Mouse (Mus musculus) granulocyte monocyte progenitor cell, adult 5-6 weeks (primary cell): Measurements from ENCODE around the gene Racgap1. TPM values are rescaled to one million over a fixed set of nuclear protein-coding genes. Genes with fewer than 3 reads are reported as not detected.

Experiments used
- ATAC-seq: replicated peaks from 2 replicates; pipeline ENCODE4 v1.8.0; 2016; ENCODE audit warnings: mild to moderate bottlenecking, moderate TSS enrichment, inconsistent platforms; ENCODE audit not compliant: poor library complexity, severe bottlenecking
- total RNA-seq, 2 experiments: library from RNA; stranded (forward) in 1 of 2; stranded (reverse) in 1 of 2; fragments of 200-712, 200-1000 nt in 1 of 2; fragments of >200 nt in 1 of 2; fragmentation: Nextera tagmentation in 1 of 2; gene quantifications; 2 replicates each; pipeline ENCODE4 v1.2.3; 2014 to 2017

Gene Racgap1
- total RNA-seq, 2 experiments from 2014 or later, result 75.5 to 80.0 TPM

- ATAC-seq, result 0 out of 2 replicates have a peak, but pooled peaks have one; percentile 30
These were observed 19.8 kb downstream of the Racgap1 start for GRCm38 (mm10) chr15:99631618-99632017.

DNA sequence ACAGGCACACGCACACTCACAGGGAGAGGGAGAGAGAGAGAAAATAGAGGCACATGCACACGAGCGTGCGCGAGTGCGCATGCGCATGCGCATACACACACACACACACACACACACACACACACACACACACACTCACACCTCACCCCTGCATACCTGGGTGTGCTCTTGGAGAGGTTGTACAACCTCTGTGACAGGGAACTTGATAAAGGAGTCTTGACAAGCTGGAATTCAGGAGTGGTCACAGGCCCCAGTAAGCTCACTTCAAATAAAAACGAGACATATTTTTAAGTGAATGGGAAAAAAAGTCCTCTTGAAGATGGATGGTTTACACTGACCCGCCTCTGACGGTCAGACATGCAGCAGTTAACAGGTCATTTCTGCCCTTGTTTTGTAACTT, 29.4 kb downstream of the Racgap1 start:
- ATAC-seq, result no peak

GRCm38 (mm10) chr15:99619821-99620220, 31.6 kb downstream of the Racgap1 start:
- ATAC-seq, result no peak

- peak; percentile 95 for ATAC-seq
These were observed 32.9 kb downstream of the Racgap1 start for GRCm38 (mm10) chr15:99618595-99618994.

GRCm38 (mm10) chr15:99615246-99615645, 36.2 kb downstream of the Racgap1 start:
- no peak for ATAC-seq

- no peak for ATAC-seq
These were observed 36.7 kb downstream of the Racgap1 start for GRCm38 (mm10) chr15:99614753-99615152.

- ATAC-seq, result no peak
These were observed 37.2 kb downstream of the Racgap1 start for GRCm38 (mm10) chr15:99614273-99614672.

DNA sequence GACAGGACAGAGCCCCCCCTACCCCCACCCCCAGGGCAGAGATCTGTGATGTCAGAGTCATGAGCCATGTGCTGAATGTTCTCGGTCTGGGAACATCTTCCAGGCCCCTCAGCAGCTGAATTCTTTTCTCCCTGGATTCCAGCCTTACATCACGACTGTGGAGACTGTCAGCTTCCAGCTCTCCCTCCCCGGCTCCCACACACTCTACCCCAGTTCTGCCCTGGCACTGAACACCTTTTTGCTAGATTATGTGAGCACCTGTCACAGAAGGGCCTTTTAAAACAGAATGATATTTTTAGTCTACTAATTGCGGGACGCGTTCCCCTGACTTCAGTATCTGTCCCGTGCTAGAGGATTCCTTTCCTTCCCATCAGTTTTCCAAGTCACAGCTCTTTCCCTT, 39.9 kb downstream of the Racgap1 start:
- no peak for ATAC-seq

- no peak for ATAC-seq
These were observed 42.9 kb downstream of the Racgap1 start for GRCm38 (mm10) chr15:99608382-99609125.

DNA sequence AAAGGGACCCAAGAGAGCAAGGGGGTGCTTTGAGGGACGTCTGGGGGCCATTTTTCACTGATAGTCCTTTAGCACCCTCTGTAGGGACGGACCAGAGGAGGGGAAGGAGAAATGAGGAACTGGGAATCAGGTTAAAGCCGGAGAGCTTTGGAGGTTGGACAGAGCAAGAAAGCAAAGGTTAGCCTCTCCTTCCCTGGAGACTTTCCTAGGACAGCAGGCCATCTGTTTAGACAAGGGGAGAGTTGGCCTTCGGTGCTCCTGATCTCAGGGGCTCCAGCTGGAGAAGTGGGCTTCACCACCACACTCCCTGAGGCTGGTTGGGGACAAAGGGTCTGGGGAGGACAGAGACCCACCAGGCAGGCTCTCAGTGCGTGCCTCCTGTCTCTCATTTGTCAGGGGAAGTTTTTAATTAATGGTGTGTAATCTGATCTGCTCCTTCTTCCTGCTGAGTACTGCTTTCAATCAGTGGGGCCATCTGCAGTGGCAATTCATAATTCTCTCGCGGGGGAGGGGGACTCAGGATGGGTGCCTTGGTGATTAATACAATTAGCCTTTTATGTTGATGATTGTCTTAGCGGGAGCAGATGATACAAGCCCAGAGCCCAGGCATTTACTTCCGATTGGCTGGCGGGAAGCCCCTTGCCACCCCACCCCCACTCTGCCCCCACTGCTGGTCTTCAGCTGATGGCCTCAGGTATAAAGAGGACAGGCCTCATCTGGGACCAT, 43.9 kb downstream of the Racgap1 start:
- ATAC-seq, result peak; percentile 69

- ATAC-seq, result no peak
These were observed 44.9 kb downstream of the Racgap1 start for GRCm38 (mm10) chr15:99606515-99606914.

- no peak for ATAC-seq
These were observed 45.9 kb downstream of the Racgap1 start for GRCm38 (mm10) chr15:99605595-99605994.

- no peak for ATAC-seq
These were observed 48.2 kb downstream of the Racgap1 start for GRCm38 (mm10) chr15:99603216-99603615.

DNA sequence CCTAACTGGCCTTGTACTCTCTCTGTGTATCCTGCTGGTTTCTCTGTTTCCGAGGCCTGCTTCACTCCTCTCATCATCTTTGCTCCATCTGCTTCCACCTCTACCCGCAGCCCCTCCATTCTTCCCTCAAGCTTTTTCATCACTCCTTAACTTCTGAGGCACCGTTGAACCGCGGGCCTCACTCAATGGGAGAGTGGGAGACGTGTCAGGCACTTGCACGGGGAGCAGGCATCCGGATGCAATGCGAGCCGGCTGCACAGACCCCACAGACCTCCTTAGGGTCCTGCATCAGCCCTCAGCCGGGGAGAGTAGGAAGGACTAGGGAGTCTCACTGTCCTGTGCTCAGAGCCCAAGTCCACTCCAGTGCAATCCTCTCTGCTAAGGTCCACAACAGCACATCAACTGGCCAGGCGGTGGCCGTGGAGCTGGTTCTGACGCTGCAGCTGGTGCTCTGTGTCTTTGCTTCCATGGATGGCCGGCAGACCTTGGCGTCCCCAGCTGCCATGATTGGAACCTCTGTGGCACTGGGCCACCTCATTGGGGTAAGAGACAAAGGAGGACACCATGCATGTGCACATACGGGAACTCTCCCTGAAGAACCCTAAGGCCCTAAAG, 49.1 kb downstream of the Racgap1 start:
- ATAC-seq, result no peak

- ATAC-seq, result no peak
These were observed 49.7 kb downstream of the Racgap1 start for GRCm38 (mm10) chr15:99601823-99602120.

- ATAC-seq, result no peak
These were observed 50.3 kb downstream of the Racgap1 start, which contains the start of gene Aqp6 for GRCm38 (mm10) chr15:99600986-99601822. Gene Aqp6, plus strand, starts transcription at chr15:99601400.

DNA sequence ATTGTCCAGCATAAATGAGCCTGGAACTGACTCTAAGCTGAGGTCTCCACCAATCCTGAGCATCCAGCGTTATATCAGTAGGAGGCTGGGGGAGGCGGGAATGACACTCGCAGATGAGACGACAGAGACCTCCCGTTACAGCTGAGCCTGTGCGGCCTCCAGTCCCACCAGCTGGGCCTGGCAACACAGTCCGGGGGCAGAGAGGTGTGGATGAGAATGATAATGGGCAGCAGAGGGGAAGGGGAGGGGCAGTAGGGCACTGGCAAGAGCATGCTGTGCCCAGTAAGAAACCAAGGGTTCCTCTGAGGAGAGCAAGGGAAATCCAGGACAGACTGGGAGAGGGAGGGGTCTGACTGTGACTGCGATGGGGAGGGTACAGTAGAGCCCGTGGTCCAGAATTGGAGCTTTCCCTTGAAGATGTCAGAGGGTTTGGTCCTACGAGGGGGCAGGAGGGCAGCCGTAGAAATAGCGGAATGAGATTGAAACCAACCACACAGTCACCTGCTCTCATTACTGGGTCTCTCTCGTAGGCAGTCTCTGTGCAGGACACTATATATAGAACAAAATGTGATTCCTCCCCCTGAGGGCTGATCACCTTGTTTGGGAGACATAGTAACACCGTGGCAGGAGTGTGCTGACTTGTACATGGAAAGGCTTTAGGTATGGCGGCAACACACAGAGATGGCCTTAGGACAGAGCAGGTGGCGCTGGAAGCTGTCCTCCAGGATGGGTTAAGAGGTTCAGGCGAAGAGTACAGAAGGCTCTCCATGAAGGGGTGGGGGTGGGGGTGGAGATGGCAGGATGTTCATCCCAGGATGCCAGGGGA, 52.0 kb downstream of the Racgap1 start:
- ATAC-seq, result no peak

DNA sequence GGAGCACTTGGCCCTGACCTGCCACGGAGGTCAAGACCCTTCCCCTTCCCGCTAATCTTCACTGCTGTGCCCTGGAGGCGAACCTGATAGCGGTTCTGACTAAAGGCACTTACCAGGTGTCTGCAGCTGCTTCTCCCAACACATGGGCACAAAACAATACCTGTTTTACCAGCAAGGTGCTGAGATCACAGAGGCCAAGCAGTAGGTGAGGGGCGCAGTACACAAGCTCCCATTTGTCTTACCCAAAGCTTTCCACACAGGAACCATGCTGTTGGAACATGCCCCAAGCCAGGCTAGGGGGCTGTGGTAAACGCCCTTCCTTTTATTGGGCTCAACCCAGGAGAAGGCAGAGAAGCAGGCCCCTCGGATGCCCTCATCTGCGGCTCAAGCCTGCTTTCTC, 53.9 kb downstream of the Racgap1 start:
- no peak for ATAC-seq

- ATAC-seq, result no peak
These were observed 54.6 kb downstream of the Racgap1 start for GRCm38 (mm10) chr15:99596841-99597240.
